Mouse (Mus musculus) cerebellum, adult 2 months (tissue): ENCODE data around the gene Nlrp14. TPM values are rescaled to one million over a fixed set of nuclear protein-coding genes. Genes with fewer than 3 reads are reported as not detected.

Source experiments
- DNase-seq, 2 experiments: peaks; one replicate each; pipeline ENCODE4 v3.0.0; 2021
- H3K27ac ChIP-seq: fragments of 200-500 bp; 2 replicates; pipeline ENCODE4 v1.5.1; 2012; ENCODE audit warnings: low read length, control low read depth, inconsistent platforms; ENCODE audit not compliant: insufficient read depth
- H3K27me3 ChIP-seq: fragments of 200-500 bp; 2 replicates; pipeline ENCODE4 v1.6.1; 2012; ENCODE audit warnings: inconsistent platforms, mild to moderate bottlenecking, low read length, moderate library complexity; ENCODE audit not compliant: control insufficient read depth, insufficient read depth
- H3K4me1 ChIP-seq: fragments of 200-500 bp; 2 replicates; pipeline ENCODE4 v1.6.1; 2011; ENCODE audit warnings: low read length; ENCODE audit not compliant: control insufficient read depth, insufficient read depth
- H3K4me3 ChIP-seq: fragments of 200-500 bp; replicated peaks from 2 replicates; pipeline ENCODE3; 2011; ENCODE audit warnings: mild to moderate bottlenecking, low read depth, low read length, control low read depth; ENCODE audit not compliant: insufficient read depth
- CTCF ChIP-seq: fragments of 200-500 bp; IDR thresholded peaks from 2 replicates; pipeline ENCODE4 v1.5.1; 2011; ENCODE audit warnings: low read depth, mild to moderate bottlenecking, control low read depth, low read length, moderate library complexity, borderline replicate concordance; ENCODE audit not compliant: insufficient read depth
- POLR2A ChIP-seq: fragments of 200-500 bp; IDR thresholded peaks from 2 replicates; pipeline ENCODE4 v1.6.1; 2011; ENCODE audit warnings: low read length, control low read depth, borderline replicate concordance; ENCODE audit not compliant: insufficient read depth
- WGBS: fragments of 180-500 bp; shearing (Covaris S2); methylation state at CpG from one replicate; pipeline ENCODE4 v1.1.7; 2018; 5-methylcytosine and 5-hydroxymethylcytosine counted together
- polyA plus RNA-seq: library from polyadenylated mRNA; depleted of rRNA; stranded (reverse); fragments of >200 nt; gene quantifications from 2 replicates; pipeline ENCODE4 v1.2.3, GENCODE M21; 2012; rRNA removed

Gene Nlrp14
- polyA plus RNA-seq, 1 experiment: not detected

DNA sequence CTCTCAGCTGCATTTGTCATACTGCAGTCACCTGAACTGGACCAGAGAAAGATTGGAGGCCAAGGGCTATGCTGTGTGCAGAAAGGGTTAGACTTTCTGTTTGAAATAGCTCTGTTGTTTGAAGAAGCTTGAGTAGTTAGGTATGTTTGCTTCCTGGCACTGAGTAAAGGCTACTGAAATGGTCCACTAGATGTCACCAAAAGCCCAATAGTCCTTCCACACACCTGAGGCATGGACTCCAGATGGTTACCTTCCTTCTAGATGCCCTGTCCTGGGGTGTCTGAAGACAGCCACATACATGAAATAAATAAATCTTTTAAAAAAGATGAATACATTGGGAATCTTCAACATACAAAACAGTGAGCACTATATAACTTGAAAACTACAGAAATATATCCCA, 48.9 kb downstream of the Nlrp14 start:
- TF ChIP-seq CTCF (peak; percentile 80), POLR2A (no peak)
- DNase-seq: peak; percentile 17 to 56
- no peaks in the 10 kb centered on the region; the same call in 1 of the 2 replicates for H3K27me3 ChIP-seq
- H3K4me1 ChIP-seq: no peaks in the 10 kb centered on the region
- no peak overlapping the region for H3K4me3 ChIP-seq
- H3K27ac ChIP-seq: no peak overlapping the region

DNA sequence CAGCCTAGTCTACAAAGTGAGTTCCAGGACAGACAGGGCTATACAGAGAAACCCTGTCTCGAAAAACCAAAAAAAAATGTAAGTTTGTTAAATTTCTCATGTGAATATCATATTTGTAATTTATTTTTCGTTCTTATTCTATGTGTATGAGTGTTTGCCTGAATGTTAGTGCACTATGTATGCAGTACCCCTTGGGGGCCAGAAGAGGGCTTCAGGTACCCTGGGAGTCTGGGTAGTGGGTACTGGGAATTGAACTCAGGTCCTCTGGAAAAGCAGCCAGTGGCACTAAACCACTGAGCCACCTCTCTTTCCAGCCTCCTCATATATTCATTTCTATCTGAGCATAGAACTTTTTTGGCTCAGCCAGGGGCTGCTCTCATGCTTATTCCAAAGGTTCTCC, 50.1 kb downstream of the Nlrp14 start:
- H3K27ac ChIP-seq: no peak overlapping the region
- peak; percentile 19; the same call in 1 of the 2 replicates for TF ChIP-seq CTCF
- TF ChIP-seq POLR2A: no peak
- no peak for DNase-seq
- WGBS: 81% methylated on average over 2 of the region's 2 CpGs
- no peaks in the 10 kb centered on the region for H3K4me1 ChIP-seq
- no peak overlapping the region for H3K4me3 ChIP-seq
- no peaks in the 10 kb centered on the region; the same call in 1 of the 2 replicates for H3K27me3 ChIP-seq

DNA sequence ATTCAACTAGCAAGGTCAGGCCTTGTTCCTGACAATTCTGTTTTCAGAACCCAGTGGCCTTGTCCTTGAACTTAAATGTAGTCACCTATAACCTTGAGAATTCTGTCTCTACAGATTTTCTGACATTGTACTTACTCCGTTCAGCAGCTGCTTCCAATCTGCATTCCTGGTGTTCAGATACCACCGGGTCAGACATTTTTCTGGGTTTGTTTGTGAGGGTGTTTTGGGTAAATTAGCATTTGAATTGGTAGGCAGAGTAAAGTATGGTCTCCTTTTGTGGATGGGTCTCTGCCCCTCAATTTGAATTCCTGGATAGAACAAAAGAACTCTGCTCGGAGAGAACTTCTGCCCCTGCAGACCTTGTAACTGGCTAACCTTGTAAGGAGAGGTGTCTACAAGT, 70.1 kb downstream of the Nlrp14 start:
- no peaks in the 10 kb centered on the region for H3K27me3 ChIP-seq
- 34% methylated on average over 3 of the region's 3 CpGs for WGBS
- TF ChIP-seq CTCF: no peak
- TF ChIP-seq POLR2A: no peak

DNA sequence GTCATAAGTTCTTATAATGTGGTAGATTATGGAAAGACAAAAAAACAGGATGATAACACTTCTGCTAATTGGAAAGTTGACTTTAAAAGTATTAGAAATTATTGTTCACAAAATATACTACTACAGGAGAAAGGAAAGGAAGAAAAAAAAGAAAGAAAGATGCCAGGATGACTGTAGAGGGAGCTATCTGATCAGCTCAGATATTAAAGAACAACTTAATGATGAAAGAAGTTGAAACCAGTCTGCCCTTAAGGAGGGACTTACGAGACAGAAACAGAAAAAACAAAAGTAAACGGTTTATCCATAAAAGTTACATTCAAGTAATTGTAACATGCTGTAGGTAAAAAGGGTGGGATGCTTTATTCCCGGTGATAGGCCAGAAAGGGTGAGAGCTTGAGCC, 70.7 kb downstream of the Nlrp14 start:
- no peaks in the 10 kb centered on the region for H3K4me1 ChIP-seq

More for the DNA sequence above, 70.1 kb downstream of the Nlrp14 start:
- DNase-seq: no peak
- H3K27ac ChIP-seq: no peak overlapping the region
- H3K4me3 ChIP-seq: no peak overlapping the region
- no peaks in the 10 kb centered on the region for H3K4me1 ChIP-seq

DNA sequence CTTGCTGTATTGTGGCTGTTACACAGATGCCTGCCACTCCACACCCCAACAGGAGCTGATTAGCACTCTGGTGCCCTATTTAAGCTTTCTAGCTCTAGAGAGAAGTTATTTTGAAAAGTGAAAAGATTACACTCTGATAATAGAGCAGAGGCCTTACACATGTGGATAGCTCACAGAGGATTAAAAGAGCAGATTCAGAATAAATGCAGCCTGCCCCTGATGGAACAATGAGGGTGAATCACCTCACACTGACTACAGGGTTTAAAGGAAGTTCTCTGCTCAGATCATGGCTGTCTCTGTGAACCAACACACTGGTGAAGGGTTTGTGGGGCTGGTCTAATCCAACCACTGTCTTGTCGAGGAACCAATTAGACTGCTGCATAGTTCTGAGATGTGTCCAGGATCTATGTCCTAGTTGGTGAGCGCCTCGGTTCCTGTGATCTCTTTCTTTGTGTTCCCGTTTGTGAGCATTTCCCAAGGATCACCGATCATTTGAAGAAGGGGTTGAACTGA, 74.6 kb downstream of the Nlrp14 start:
- H3K4me3 ChIP-seq: no peak overlapping the region
- DNase-seq: no peak
- H3K27me3 ChIP-seq: no peaks in the 10 kb centered on the region
- WGBS: 88% methylated on average over 5 of the region's 5 CpGs
- no peak overlapping the region for H3K27ac ChIP-seq
- H3K4me1 ChIP-seq: no peaks in the 10 kb centered on the region
- TF ChIP-seq CTCF (no peak), POLR2A (no peak)

More for the DNA sequence above, 70.7 kb downstream of the Nlrp14 start:
- TF ChIP-seq CTCF (no peak), POLR2A (no peak)
- Histone ChIP-seq H3K4me3 (no peak overlapping the region), H3K27ac (no peak overlapping the region), H3K27me3 (no peaks in the 10 kb centered on the region)
- no peak for DNase-seq
- 57% methylated on average over 3 of the region's 3 CpGs for whole genome bisulfite sequencing

Other genes starting within 250 kb of the Nlrp14 start
- not detected in 2 replicates for gene Olfr709-ps1, start 234.8 kb upstream of the Nlrp14 start, polyA plus RNA-seq
- not detected in 2 replicates for gene Olfr710, start 218.7 kb upstream of the Nlrp14 start, polyA plus RNA-seq
- gene Olfr6, start 203.1 kb upstream of the Nlrp14 start, polyA plus RNA-seq: not detected in 2 replicates
- not detected in 2 replicates for gene Olfr711, start 191.5 kb upstream of the Nlrp14 start, polyA plus RNA-seq
- gene Olfr2, start 160.9 kb upstream of the Nlrp14 start, polyA plus RNA-seq: not detected in 2 replicates
- not detected in 2 replicates for gene Olfr713, start 135.8 kb upstream of the Nlrp14 start, polyA plus RNA-seq
- not detected in 2 replicates for gene Olfr714, start 96.0 kb upstream of the Nlrp14 start, polyA plus RNA-seq
- not detected in 2 replicates for gene Olfr17, start 73.8 kb upstream of the Nlrp14 start, polyA plus RNA-seq
- not detected in 2 replicates for gene Olfr715b, start 56.6 kb upstream of the Nlrp14 start, polyA plus RNA-seq
- not detected in 2 replicates for gene Olfr715, start 35.9 kb upstream of the Nlrp14 start, polyA plus RNA-seq
- not detected in 2 replicates for gene Olfr716, start 28.7 kb upstream of the Nlrp14 start, polyA plus RNA-seq
- gene Rbmxl2, start 42.5 kb downstream of the Nlrp14 start, polyA plus RNA-seq: not detected in 2 replicates
- gene Syt9, start 203.7 kb downstream of the Nlrp14 start, polyA plus RNA-seq: 39.6 and 43.1 TPM in 2 replicates